Mouse (Mus musculus): ENCODE measurements around the gene B4galt3.
A peak's percentile ranks its signal among the peaks of the same experiment; 100 is the strongest.

B4galt3 gene

DNA sequence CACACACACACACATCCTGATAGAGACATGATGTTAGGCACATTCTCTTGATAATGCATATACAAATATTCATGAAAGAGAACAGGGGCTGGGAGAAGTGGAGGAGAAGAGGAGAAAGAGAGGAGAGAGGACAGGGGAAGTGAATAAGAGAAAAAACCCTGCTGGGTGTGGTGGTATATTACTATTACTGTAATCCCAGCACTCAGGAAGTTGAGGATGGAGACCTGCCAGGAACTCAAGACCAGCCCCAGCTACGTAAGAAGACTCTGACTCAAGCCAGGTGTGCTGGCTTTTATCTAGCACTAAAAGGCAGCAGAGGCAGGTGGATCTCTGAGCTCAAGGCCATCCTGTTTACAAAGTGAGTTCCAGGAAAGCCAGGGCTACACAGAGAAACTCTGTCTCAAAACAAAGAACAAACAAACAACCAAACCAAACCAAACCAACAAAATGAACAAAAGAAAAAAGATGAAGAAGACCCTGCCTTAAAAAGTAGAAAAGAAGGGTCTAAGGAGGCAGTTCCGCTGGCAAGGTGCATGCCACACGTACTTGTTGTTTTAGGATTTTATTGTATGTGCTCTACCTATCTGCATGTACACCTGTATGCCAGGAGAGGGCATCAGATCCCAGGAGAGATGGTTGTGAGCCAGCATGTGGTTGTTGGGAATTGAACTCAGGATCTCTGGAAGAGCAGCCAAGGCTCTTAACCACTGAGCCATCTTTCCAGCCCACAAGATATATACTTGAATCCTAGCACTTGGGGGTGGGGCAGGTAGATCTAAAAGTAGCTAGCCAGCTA is 6.3 kb upstream of the B4galt3 start:
- peak; percentile 71 for DNase-seq (ENCODE audit: low read depth, low spot score)

DNA sequence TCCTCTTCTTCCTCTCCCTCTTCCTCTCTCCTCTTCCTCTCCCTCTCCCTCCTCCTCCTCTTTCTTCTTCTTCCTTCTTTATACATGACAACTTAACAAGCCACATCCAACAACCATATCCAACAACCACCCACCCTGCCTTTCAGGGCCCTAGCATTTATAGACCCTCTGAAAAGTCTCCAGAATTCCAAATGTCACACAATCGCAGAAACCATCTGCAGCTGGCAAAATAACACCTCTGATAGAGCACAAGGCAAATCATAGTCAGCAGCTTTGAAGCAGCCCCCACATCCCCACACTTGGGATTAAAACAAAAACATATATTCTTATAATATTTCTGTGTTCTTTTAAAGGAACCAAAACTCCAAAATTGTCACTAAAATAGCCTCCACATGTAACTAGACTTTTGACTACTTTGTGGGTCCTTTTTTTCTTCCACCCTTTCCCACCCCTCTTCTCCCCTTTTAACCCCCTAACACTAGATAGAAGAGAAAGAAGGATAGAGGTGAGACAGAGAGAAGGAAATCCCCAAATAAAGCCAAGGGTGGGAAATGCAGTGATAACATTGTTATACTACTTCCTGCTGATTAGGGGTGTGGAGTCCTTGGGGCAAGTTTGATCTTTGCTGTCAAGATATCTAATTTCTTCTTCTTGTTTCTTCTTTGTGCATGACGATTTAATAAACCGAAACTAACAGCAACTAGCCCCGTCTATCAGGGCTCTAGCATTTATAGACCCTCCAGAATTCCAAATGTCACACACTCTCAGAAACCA is 4.0 kb upstream of the B4galt3 start:
- DNase-seq (ENCODE audit: low read depth, low spot score), result no peak

DNA sequence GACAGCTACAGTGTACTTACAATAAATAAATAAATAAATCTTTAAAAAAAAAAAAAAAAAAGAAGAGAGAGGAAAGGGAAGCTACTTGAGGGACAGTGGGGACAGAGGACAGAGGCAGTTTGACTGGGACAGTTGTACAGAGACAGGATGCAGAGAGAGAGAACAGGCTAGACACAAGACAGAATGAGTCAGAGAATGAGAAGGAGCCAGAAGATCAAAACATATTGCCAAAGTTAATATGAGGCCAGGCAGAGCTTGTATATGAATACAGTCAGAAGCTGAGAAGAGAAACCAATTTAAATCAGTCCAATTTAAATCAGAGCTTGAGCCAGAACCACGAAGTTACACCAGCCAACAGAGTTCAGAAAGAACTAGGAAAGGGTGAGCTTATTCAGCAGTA is 1.8 kb upstream of the B4galt3 start:
- no peak for DNase-seq (ENCODE audit: low read depth, low spot score)

DNA sequence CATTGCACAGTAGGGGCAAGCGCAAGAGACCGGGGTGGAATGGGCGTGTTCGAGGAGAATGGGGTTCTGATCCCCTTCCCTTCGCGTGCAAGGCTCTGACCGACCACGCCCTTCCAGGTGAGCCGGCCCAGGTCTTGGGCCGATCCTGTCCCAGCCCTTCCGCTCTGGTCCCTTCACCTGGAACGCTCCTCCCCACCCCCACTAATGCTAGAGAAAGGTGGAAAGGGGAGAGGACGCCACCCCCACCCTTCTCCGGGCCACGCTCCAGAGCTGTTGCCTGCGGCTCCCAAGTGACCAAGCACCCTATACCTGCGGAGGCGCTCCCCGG is 409 bp downstream of the B4galt3 start:
- DNase-seq (ENCODE audit: low read depth, low spot score), result peak; percentile 51

DNA sequence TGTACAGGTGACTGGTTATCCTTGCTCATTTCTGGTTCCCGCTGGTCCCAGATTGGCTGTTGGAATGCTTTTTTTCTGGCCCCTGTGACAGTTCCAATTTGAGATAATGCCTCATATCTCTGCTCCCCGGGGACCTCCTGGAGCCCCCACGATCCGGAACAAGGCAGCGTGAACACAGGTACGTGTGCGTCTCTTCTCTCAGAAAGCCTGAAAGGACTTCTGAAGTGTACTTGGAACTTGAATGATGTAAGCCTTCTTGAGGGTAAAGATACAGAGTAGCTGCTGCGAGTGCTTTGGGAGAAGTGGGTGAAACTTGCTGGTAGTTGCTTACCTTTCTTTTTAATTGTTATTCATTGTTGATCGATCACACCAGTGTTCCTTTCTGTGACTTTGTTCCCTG is 1.1 kb downstream of the B4galt3 start:
- DNase-seq (ENCODE audit: low read depth, low spot score), result no peak

DNA sequence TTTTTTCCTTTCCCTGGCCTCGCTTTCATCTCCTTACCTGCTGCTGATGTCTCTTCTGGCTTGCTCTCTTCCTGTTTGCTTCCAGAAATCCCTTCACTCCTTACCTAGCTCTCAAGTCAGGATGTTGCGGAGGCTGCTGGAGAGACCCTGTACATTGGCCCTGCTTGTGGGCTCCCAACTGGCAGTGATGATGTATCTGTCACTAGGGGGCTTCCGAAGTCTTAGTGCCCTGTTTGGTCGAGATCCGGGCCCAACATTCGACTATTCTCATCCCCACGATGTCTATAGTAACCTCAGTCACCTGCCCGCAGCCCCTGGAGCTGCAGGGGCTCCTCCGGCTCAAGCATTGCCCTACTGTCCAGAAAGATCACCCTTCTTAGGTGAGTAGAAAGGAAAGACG is 1.5 kb downstream of the B4galt3 start:
- no peak for DNase-seq (ENCODE audit: low read depth, low spot score)

DNA sequence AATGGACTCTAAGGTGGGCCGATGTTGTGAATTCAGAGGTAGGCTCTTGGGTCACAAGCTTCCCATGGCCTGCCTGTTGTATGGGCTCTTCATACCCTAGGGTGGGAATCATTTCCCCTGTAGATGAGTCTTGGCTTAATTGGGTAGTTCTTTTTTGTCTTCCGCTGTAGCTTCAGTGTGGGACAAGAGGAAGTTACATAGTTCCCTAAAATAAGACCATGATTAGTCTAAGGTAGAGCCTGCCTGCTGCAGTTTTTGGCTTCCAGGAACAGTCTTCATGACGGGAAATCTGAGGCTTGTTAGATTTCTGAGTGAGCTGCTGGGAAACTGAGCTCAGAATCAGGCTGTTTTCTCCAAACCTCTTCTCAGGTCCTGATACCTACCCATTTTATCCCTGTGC is 2.0 kb downstream of the B4galt3 start:
- no peak for DNase-seq (ENCODE audit: low read depth, low spot score)

DNA sequence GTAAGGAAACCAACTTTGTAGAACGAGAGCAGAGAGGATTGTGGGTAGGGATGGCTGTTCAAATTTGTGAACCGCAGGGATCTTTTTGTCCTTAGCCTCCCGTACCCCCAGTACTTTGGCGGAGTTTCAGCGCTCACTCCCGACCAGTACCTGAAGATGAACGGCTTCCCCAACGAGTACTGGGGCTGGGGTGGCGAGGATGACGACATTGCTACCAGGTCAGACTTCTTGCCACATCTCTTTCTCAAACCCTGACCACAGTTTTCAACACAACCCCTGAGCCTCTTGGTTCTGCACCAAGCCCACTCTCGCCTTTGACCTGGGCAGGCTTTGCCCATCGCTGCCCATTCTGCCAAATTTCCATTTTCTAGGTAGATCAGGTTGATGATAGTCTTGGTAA is 4.0 kb downstream of the B4galt3 start:
- DNase-seq (ENCODE audit: low read depth, low spot score), result no peak

DNA sequence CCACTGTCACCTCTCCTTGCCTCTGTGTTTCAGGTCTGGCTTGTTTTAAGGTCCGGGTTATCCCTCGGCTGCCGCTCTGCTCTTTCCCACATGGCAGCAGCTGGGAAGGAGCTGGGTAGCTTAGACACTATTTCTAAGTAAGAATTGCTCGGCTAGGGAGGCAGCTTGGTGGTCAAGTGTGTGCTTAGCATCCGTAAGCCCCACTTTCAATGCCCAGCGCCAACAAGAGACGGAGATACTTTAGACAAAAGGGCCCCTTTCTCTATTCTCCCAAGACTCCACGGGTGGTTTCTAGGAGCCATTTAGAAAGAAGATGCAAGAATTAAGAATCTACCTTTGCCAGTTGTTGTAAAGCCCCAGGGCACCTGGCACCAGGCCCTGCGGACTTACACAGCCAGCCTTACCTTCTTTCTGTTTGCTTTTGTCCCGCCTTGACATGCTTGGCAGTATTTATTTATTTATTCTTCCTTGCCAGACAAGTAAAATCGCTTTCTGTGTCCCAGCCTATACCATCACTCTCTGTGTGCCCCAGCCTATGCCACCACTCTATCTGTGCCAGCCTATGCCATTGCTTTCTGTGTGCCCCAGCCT is 5.1 kb downstream of the B4galt3 start:
- DNase-seq (ENCODE audit: low read depth, low spot score), result no peak

DNA sequence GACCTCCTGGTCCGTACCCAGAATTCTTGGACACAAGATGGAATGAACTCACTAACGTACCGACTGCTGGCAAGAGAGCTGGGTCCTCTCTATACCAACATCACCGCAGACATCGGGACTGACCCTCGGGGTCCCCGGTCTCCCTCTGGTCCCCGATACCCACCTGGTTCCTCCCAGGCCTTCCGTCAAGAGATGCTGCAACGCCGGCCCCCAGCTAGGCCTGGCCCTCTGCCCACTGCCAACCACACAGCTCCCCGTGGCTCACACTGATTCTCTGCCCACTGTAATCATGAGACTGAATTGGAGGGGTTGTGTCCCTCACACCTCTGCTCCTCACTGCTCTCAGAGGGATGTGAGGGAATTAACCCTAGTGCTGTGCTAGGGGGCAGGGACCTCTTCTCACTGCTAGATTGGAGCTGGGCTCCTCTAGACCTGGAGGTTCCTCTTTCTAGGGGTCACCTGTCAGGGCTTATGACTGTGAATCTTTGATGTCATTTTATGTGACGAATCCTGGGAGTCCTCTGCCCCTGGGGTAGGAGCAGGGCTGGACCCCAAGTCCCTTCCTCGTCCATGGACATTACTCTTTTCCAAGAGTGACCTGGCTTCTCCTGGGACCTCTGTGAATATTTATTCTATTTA is 6.1 kb downstream of the B4galt3 start:
- DNase-seq (ENCODE audit: low read depth, low spot score), result no peak

DNA sequence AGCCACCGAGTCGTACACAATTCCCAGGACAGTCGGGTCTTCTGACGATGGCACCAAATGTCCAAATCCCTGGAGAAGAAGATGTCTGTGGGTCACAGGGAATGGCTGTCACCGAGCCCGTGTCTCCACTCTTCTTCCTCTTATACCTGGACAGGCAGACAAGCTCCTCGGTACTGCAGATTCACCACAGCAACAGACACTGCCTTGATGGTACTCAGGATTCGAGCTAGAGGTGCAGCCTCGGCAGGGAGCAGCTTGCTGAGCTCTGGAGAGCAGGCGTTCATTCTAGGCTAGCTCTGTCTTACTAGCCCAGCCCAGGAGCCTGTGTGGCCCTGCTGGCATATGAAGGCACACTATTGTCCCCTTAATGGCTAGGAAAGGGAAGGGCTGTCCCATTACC is 7.6 kb downstream of the B4galt3 start:
- no peak for DNase-seq (ENCODE audit: low read depth, low spot score)

DNA sequence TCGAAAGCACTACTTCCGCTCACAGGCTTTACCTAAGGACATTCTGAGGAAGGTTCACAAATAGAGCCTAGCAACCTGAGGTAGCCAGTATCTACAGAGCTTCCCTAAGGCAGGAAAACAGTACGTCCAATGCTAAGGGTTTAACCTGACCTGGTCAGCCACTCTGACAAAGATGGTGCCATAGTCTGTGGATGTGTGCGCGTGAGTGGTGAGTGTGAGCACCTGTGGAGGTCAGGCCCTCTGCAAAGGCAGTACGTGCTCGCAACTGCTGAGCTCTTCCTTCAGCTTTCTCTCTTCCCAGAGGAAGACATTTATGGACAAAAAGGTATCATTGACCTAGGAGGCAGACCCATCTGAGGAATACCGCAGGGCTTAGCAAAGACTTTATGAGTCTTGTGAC is 8.3 kb downstream of the B4galt3 start:
- DNase-seq (ENCODE audit: low read depth, low spot score), result no peak

DNA sequence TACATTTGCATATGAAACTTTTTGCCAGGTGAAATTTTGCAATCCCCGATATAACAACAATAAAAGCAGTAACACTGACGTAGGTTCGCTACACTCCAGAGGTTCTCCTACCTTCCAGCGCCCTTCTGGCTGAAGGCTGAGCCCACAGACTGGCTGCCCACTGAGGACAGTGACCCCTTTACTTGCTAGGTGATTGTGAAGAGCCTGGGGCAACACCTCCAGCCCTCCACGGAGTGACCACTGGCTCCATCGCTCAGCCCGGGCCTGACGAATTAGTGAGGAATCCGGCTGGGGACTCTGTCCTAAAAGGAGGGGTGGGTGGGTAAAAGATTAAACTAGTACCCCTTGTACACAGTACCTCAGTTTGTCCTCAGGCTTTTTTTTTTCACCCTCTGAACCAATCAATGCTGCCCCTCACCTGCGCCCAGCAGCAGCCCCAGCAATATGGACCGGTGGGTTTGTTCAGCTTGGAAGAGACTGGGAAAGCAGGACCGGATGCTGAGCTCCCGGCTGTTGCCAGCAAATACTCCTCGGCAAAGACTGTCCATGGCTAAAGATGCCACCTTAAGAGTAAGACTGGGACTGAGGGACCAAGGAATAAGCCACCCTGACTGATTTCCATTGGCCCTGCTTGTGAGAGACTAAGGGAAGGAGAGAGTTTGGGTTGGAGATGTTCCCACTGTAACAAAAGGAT is 9.0 kb downstream of the B4galt3 start:
- no peak for DNase-seq (ENCODE audit: low read depth, low spot score)

DNA sequence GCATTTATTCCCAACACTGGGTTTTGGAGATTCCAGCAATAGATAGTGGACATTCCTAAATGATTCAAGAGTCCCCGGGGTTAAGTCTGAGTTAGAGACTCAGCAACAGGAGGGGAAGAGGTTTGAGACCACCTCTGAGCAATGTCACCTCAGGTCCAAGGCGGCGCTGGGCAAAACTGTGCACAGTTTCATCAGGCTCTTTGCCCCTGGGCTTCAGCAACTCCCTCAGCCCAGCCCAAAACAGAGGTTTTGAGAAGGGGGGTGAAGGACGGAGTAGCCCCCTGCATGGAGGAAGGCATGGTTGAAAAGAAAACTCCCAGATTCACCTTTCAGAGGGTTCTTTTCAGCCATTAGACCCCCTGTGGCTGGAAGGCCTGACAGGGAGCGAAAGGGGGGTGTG is 9.6 kb downstream of the B4galt3 start:
- DNase-seq (ENCODE audit: low read depth, low spot score), result no peak

DNA sequence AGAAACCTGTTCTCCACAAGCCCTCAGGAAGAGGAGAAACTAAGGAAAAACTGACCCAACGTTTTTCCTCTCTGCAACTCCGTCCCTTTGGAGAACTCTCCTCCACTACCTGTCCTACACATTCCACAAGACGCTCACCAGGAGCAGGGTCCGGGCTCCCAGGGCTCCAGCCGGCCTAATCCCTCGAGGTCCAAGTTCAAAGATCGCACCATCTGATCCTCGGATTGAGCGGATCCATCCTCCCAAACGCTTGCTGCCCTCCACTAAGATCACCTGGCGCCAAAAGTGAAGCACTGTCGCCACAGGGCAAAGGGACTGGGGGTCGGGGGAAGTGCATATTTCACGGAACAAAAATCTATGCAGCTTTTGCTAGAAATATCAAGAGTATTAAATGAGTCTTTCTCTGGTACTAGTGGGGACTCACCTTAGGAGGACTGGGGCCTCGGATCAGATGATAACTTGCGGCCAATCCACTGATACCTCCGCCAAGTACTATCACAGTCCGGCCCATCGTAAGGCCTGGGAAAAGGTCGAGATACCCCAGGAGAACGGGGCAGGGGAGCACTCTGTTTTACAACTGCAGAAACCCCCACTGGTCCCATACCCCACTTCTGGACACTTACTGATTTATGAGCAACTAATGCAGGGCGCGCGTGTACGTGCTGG is 10.3 kb downstream of the B4galt3 start:
- no peak for DNase-seq (ENCODE audit: low read depth, low spot score)

DNA sequence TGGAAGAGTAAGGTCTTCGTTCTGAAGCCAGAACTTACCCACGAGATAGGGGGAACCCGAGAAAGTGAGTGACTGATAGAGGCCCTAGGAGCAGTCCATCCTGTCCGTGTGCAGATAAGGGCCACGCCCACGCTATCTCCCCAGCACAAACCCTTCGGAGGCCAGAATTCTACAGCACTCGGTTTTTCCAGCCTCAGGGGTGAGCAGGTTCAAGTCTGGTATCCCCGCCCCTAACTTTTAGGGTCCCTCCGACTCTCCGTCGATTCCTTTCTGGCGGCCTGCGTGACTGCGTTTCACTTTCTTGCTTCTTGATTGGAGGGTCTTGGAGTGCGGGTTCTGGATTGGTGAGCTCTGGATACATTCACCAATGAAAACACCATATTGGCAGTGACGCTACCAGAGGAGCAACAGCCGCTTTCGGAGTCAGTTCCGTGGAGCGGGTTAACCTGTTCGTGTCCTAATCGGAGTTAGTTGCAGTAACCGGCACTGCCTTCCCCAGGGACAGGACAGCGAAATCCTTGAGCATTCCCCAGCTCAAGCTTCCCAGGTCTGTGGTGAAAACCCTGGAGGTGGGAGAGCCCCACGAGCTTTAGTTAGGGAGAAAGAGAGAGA is 10.9 kb downstream of the B4galt3 start, which contains the start of gene Ppox:
Ppox (minus strand) TSS at position 271 of the 612 bp plus-strand sequence.
- DNase-seq (ENCODE audit: low read depth, low spot score), result peak; percentile 98

DNA sequence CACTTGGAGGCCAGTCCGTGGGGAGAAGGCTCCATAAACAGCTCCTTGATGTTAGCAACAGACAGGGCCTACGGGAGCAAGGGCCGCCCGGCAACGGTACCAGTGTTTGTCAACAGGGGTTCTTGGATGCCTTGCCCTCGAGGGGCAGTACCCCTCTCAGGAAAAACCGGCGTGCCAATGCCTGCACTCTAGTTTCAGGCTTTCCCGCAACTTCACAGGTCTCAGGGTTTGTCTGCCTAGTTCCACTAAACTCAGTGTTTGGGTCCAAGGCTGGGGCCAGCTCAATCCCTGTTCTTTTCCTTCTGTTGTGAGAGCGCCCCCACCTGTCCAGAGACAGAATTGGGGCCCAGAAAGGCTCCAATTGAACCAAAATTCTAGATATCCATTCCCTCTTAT is 11.4 kb downstream of the B4galt3 start:
- DNase-seq (ENCODE audit: low read depth, low spot score), result peak; percentile 87

DNA sequence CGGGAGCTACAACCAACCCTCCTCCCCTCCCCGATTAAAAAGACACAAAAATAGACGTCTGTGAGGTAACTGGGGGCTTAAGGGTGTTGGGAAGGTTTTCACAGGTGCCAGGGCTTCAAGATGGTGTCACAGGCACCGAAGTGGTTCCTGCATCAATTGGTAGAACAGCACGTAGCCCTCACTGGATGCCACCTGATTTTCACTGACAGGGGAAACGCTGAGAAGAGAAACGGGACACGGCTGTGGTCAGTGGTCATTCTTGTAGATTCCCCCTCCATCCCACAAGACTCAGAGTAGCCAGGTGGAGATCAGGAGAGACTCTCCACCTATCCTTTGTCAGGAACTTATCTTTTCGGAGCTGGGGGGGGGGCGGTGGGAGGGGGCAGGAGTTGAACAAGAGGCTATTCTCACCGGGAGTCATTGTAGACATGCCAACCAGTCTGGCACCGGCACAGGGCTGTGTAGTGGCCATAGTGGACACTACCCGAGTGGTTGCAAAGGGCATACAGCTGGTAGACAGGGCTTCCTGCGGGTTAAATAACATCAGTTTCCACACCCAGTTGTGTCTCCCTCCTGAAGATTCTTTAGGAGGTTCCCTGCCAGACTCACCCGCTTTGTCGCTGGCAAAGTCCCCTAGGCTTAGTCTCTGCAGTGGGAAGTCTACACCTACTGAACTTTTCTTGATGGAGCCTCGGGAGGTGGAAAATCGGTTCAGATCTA is 12.1 kb downstream of the B4galt3 start:
- no peak for DNase-seq (ENCODE audit: low read depth, low spot score)

DNA sequence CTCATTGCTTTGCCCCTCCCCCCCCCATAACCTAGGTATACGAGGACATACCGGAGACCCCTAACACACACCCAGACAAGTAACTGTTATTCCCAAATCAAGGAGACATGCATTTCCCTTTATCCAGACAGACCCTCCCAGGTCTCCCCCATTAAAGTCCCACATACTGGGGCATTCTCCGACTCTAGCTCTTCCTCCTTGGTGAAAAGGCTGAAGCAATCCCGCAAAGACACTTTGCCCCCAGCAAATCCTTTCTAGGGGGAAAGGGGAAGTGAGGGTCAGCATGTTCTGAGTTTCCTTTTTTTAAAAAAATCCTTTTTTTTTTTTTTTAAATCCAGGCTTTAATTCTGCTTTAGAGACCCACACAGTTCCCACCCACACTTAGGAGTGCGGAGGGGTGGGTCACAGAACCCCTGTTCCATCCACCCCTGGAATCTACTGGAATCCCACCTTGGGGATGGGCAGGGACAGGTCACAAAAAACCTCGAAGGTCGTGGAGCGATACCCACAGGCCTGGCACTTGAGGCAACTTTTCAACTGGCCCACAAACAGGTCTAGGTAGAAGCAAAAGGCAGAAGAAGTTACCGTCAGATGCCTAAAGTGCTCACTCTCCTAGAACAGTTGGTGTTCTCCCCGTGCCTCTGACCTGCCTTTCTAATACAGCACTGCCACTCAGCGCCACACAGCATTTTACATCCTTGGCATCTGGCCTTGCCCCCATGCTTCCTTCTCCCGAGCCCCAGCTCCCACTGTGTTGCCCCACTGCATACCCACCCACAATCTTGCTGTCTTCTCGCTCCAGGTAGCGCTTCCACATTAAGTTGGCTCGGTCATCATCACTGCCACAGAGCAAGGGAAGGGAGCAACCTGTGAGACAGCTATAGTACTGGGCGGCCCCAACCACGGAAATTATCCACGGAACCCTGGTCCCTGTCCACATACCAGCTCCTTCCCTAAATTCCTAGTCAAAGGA is 13.3 kb downstream of the B4galt3 start:
- no peak for DNase-seq (ENCODE audit: low read depth, low spot score)
